In the genomic region with DNA sequence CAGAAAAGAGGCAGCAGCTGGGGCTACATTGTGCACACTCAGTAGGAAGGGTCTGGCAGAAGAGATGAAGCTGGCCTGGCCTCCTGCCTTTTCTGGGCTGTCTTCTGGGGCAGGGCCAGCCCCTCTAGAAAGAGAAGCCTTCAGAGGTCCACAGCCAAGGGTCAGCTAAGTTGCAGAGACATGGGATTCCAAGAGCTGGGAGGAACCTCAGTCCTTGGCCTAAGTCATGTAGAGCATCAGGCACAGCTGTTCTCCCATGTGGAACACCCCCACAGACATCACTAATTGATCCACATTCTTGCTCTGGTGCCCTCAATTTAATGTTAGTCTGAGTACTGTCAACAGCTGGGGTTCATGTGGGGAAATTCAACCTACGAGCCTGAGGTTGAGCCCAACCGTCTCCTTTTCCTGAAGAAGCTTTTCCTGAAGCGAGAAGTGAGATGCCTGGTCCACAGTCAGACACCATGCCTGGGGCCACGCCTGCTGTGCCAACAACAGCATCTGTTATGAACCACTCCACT, we compare ENCODE assay signal across 9 mouse cellular contexts. TPM values are rescaled to one million over a fixed set of nuclear protein-coding genes. Genes with fewer than 3 reads are reported as not detected.
DNase-seq lines count a peak whose midpoint lies in the region; ATAC-seq and TF ChIP-seq lines count a peak whose summit lies in the region.
"Had no signal": no experiment of that assay in that cellular context is flagged by ENCODE, and none has a peak within 500 bp of the region (broad histone marks: within the 10 kb centered on the region; RNA-seq: fewer than 3 reads in every experiment).

No protein-coding gene starts in this region.

- peak overlapping the region; percentile 14; the same call in 1 of the 2 replicates for H3K27ac ChIP-seq in layer of hippocampus, adult 2 months
- H3K27ac ChIP-seq in kidney, adult 2 months (ENCODE audit: insufficient read depth, low read depth, low read length), result peak overlapping the region; percentile 36; the same call in 1 of the 2 replicates
- H3K27ac ChIP-seq: midbrain, embryonic 12.5 days had no signal

- ATAC-seq in cerebellum, adult (ENCODE audit: insufficient number of reproducible peaks, low FRiP score, low TSS enrichment), result no peak

- H3K4me1 ChIP-seq in kidney, adult 2 months (ENCODE audit: control insufficient read depth, insufficient read depth, low read length), result peaks cover 44% of the 10 kb centered on the region
- H3K4me1 ChIP-seq: midbrain, embryonic 12.5 days had no signal

- no peaks in the 10 kb centered on the region for H3K27me3 ChIP-seq in kidney, adult 2 months (replicated peaks; ENCODE audit: control insufficient read depth, insufficient read depth, low read length)
- H3K27me3 ChIP-seq: midbrain, embryonic 12.5 days had no signal

- no peak for DNase-seq in layer of hippocampus, adult 2 months (ENCODE audit: low spot score in 2 of 2)
- no peak for DNase-seq in layer of hippocampus, adult 9-10 months (ENCODE audit: low spot score)
- peak; percentile 67 to 77 for DNase-seq in gastrocnemius, adult 8-10 months (ENCODE audit: low spot score in 2 of 2)
- DNase-seq in kidney, adult 2 months, result peak; percentile 74
- peak; percentile 67 for DNase-seq in lung, postnatal 25 days (ENCODE audit: low spot score)
- DNase-seq in right cerebral cortex, adult 2 months (ENCODE audit: low spot score in 2 of 2), result no peak
- no peak for DNase-seq in retina, embryonic 14.5 days (ENCODE audit: low spot score)

- no peaks in the 10 kb centered on the region for H3K36me3 ChIP-seq in kidney, adult 2 months (ENCODE audit: control insufficient read depth, insufficient read depth, low read length)
- H3K36me3 ChIP-seq: midbrain, embryonic 12.5 days had no signal

- no peak for TF ChIP-seq POLR2A in kidney, adult 2 months (IDR thresholded peaks at IDR 0.05; ENCODE audit: low read depth, low read length)

- no peak for TF ChIP-seq CTCF in layer of hippocampus, adult 2 months (conservative IDR thresholded peaks at IDR 0.05)
- no peak for TF ChIP-seq CTCF in kidney, adult 2 months (conservative IDR thresholded peaks at IDR 0.05; ENCODE audit: insufficient read depth, insufficient read length, low read depth, low read length)

- WGBS in kidney, adult 2 months, result 63% methylated on average over 4 of the region's 4 CpGs

- no peak overlapping the region for H3K4me3 ChIP-seq in layer of hippocampus, adult 2 months
- no peak overlapping the region for H3K4me3 ChIP-seq in kidney, adult 2 months (ENCODE audit: insufficient read depth, low read depth, low read length)
- H3K4me3 ChIP-seq: midbrain, embryonic 12.5 days had no signal

RNA-seq across cellular contexts. Expression of a gene that starts 20.0 kb away (rescaled TPM):
- total RNA-seq in layer of hippocampus, adult 2 months (2021), result 1 to 10 TPM; 3.2 to 4.3 TPM
- total RNA-seq in gastrocnemius, adult 8-10 months (2022), result 1 to 10 TPM; 2.2 to 5.6 (median 4.2) TPM
- polyA plus RNA-seq in kidney, adult 2 months (2012; rRNA removed), result 11.6 and 15.4 TPM in 2 replicates

Comparison
In these comparisons a context has a peak if more than half of its experiments do, and no peak if none do; other contexts are left out.
1. DNase-seq: peak in gastrocnemius, adult 8-10 months (2 of 2), kidney, adult 2 months (single experiment) and lung, postnatal 25 days (single experiment); none in layer of hippocampus, adult 2 months (0 of 2), layer of hippocampus, adult 9-10 months (single experiment), right cerebral cortex, adult 2 months (0 of 2) and retina, embryonic 14.5 days (single experiment).